Mouse (Mus musculus) adrenal gland, adult 8-10 months (tissue): ENCODE measurements around the gene Ctnna2. TPM values are rescaled to one million over a fixed set of nuclear protein-coding genes. Genes with fewer than 3 reads are reported as not detected.

ENCODE experiments used
- DNase-seq: peaks from one replicate; pipeline ENCODE4 v3.0.0; 2022
- total RNA-seq, 4 experiments: library from RNA; stranded (reverse); gene quantifications; 2 replicates each; pipeline ENCODE4 v1.2.4; 2022

Ctnna2 gene
- total RNA-seq, 4 experiments from 2014 or later = 2.5 to 5.5 (median 3.8) TPM

DNA sequence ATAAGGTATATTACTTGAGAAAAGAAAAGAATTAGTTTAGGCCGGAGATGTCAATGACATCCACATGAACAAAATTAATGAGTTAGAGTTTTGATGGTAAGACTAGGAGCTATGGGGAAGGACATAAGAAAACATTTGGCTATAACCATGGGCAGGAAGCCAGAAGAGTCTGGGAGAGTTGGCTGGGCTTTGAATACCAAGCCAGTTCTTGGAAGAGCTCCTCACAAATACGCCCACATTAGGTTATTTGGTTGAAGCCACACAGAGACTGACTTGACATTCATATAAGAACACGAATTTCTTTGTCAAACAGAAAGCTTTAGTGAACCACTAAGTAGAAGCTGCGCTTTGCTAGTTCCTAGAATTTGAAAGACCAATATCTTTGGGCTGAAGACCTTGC lies 554.7 kb downstream of the Ctnna2 start:
- no peak for DNase-seq

GRCm38 (mm10) chr6:77421564-77422139 lies 557.8 kb downstream of the Ctnna2 start:
- no peak for DNase-seq

- no peak for DNase-seq
Measured at GRCm38 (mm10) chr6:77416999-77417398, 562.5 kb downstream of the Ctnna2 start.

DNA sequence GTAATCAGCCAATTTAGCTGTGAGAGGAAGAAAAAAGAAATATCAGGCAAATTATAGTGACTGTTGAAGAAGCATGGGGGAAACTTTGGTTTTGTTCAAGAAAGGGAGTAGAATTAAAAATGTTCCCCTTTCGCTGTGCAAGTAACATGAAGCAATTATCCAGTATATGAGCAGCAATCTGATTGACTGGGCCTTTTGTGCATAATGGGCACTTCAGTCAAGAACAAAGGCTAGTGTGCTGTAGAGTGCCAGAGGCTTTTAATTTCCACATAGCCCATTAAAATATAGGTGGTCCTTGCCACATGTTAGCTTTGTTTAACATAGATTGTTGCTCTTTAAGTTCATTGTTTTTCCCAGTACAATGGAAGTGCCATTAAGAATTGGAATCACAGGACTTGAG lies 566.0 kb downstream of the Ctnna2 start:
- DNase-seq = no peak

- DNase-seq = no peak
Measured at GRCm38 (mm10) chr6:77408481-77408880, 571.0 kb downstream of the Ctnna2 start.

GRCm38 (mm10) chr6:77400751-77401150 lies 578.7 kb downstream of the Ctnna2 start:
- no peak for DNase-seq

DNA sequence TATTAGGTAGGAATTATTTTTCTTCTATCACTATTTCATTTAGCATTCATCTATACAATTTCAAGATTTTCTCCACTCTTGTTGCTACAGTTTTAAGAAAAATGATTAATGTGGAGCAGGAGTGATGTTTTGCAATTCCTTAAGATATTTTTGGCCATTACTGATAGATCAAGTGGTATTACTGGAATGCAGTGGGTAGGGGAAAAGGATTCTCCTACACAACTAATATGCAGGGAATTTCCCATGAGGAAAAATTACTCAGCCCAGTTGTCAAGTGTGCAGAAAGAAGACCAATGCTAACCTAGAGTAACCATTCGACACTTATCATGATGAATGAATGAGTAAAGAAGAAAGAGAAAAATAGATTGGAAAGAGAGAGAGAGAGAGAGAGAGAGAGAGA lies 587.8 kb downstream of the Ctnna2 start:
- no peak for DNase-seq

DNA sequence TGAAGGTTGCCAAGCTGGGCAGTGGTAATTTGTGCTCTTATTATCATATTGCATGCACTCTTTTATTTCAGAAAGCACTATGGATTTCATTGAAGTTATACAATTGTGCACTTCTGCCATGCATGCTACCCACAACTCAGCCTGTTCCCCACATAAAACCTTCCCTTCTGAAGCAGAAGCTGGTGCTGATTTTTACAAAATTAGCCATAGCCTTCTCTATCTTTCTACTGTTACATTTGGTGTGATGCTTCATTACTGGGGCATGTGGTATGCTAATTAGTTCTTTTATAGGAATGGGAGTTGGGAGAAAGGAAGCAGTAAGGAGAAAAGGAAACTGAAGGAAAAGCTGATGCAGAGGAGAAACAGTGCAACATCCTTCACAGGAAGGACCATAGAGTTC lies 598.2 kb downstream of the Ctnna2 start:
- no peak for DNase-seq

GRCm38 (mm10) chr6:77373132-77373531 lies 606.4 kb downstream of the Ctnna2 start:
- DNase-seq = no peak

GRCm38 (mm10) chr6:77371147-77371546 lies 608.4 kb downstream of the Ctnna2 start:
- no peak for DNase-seq

GRCm38 (mm10) chr6:77358471-77358837 lies 621.0 kb downstream of the Ctnna2 start:
- DNase-seq = no peak

DNA sequence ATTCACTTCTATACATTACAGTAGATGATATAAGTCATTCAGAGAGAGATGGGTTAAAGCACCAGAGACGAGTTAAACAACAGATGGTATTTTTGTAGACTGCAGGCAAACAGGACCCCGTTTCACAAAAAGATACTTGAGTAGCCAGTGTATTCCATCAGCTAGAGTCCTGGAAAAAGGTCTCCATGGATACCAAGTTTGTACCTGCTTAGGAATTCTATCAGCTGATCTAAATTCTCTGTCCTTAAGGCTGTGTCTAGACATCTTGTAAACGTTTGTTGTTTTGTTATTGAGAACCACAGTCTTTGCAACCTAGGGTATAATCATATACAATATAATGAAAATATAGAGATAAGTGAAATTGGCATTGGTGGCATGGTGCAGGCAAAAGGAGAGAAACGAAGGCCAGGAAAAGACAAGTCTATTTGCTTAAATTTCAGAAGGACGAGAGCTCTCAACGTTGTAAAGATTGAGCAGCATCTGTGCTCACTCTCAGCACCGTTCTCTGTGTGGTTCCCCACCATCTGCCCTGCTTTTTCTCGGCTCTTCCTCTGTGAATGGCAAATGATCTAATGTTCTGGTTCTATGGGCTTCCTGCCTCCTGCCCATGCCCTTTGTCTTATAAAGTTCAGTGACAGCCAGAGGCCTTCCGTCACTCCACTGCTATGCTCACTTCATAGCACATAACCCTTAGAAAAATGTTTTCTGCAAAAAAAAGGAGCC lies 621.6 kb downstream of the Ctnna2 start:
- no peak for DNase-seq

GRCm38 (mm10) chr6:77354826-77355225 lies 624.7 kb downstream of the Ctnna2 start:
- DNase-seq = no peak

DNA sequence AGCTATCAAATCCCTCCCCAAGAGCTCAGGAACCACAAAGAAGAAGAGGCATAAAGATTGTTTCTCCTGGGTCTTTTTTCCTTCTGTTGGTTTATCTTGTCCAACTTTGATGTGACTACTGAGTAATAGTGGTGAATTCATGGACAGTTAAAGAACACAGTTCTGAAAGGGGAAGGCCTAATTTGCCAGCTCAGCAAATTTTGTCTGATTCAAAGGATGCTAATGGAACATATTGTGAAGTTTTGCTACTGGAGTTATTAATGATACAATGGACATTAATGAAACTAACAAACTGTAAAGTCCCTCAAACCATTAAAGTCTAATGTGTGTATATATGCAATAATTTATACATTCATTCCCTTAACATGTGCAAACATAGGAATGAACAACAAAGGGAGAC lies 635.7 kb downstream of the Ctnna2 start:
- no peak for DNase-seq

GRCm38 (mm10) chr6:77335537-77335936 lies 644.0 kb downstream of the Ctnna2 start:
- DNase-seq = no peak

DNA sequence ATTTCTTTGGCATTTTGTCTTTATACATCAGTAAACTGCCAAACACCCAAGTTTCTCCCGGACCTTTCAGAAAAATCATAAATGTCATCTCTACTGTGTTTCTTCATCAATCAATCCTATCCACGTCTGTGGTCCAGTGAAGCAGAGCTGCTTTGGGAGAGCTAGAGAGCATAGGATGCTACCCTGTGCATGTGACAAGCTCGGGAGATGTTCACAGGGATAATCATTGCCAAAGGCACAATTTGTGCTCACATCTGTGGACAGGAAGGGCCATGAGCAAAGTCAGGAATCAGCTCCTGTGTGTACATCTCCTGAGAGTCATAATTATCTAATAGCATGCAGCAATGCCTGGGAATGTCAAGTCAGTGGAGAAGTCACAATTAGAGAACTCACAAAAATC lies 654.8 kb downstream of the Ctnna2 start:
- DNase-seq = no peak

GRCm38 (mm10) chr6:77324327-77324726 lies 655.2 kb downstream of the Ctnna2 start:
- no peak for DNase-seq

GRCm38 (mm10) chr6:77306796-77307195 lies 672.7 kb downstream of the Ctnna2 start:
- no peak for DNase-seq

DNA sequence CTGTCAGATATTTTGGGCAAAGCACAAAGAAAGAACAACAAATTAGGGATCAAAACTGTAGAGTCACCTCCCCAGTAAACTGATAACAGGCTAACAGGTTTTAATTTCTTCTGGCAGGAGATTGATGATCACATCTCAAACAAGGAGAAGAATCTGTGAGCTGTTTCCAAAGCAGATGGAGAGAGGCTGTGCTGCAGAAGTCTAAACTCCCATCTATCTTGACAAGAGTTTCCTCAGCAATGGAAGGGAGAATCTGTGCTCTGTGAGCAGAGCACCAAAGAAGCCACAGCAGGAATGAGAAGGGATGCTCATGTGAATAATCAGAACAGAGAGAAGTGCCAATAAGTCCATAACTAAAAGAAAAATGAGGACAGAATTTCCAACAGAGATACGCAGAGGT lies 678.2 kb downstream of the Ctnna2 start:
- DNase-seq = no peak

DNA sequence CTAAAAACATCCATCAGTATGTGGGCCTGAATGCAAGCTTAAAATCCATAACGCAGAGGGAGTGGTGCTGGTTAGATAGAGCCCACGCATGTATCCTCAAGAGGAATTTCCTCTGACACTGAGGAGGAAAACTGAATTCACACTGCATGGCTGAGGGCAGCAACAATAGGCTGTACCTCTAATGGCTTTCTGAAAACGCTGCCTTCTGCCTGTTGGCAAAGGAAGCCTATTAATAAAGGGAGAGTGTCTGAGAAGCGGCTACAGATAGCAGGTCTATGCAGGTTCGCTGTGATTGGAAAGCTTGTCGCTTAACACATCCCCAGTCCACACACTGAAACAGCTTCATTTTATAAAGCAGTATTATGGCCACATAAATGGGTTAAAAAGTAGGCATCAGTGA lies 688.1 kb downstream of the Ctnna2 start:
- no peak for DNase-seq

DNA sequence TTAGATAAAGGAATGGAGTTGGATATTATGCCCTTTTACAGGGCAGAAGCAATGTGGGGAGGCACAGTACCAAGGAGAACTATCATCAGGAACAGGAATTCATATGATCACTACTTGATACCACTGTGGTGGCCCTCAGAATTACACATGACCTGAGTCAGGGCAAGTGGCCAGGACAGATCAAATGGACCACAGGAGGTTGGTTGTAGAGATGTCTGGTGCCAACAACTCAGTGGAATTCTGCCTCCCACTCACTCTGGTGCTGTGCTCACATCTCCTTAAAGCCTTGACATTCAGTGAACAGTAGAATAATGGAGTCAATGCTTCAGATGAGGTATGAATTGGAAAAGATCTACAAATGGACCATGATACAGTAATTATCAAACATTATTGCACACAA lies 691.1 kb downstream of the Ctnna2 start:
- DNase-seq = no peak

GRCm38 (mm10) chr6:77286317-77286716 lies 693.2 kb downstream of the Ctnna2 start:
- DNase-seq = no peak

DNA sequence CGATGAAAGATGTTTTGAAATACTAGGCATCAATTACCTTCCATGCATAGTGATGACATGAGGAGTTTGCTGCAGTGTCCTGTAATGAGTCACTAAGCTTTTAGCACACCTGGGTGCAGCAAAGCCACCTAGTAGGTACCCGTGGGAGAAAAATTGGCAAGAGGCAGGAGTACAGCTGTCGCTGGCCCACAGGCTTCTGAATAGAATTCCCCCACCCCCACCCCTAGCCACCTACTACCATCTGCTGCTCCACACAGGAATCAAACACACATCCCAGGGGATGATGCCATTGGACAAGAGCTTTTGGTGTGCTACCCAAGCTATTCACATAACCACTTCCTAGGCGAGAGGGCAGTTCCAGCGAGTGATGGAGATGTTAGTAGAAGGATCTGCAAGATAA lies 700.7 kb downstream of the Ctnna2 start:
- no peak for DNase-seq

GRCm38 (mm10) chr6:77265163-77265562 lies 714.3 kb downstream of the Ctnna2 start:
- no peak for DNase-seq
